Mouse (Mus musculus) 3134 (cell line): ENCODE measurements around the gene Sppl2a.
A peak's percentile ranks its signal among the peaks of the same experiment; 100 is the strongest.
"Not testable (repeated sequence)": the region's sequence is repeated elsewhere in the genome, so short reads cannot be mapped to it uniquely, and the experiment has no call there.

Experiments used
- DNase-seq: peaks from one replicate; pipeline ENCODE4 v3.0.0-alpha.2; 2011; ENCODE audit warnings: low spot score; ENCODE audit not compliant: insufficient read length; ENCODE audit errors: extremely low read depth

The Sppl2a gene

GRCm38 (mm10) chr2:126897511-126897910 lies 35.5 kb downstream of the Sppl2a start:
- DNase-seq = no peak

- DNase-seq = no peak
Measured at GRCm38 (mm10) chr2:126896941-126897340, 36.1 kb downstream of the Sppl2a start.

- no peak for DNase-seq
Measured at GRCm38 (mm10) chr2:126894245-126894644, 38.8 kb downstream of the Sppl2a start.

GRCm38 (mm10) chr2:126892316-126892715 lies 40.7 kb downstream of the Sppl2a start:
- no peak for DNase-seq

GRCm38 (mm10) chr2:126891743-126892142 lies 41.3 kb downstream of the Sppl2a start:
- no peak for DNase-seq

- DNase-seq = no peak
Measured at GRCm38 (mm10) chr2:126887141-126887540, 45.9 kb downstream of the Sppl2a start.

- no peak for DNase-seq
Measured at GRCm38 (mm10) chr2:126885871-126886270, 47.2 kb downstream of the Sppl2a start.

- not testable (repeated sequence) for DNase-seq
Measured at GRCm38 (mm10) chr2:126882711-126883110, 50.3 kb downstream of the Sppl2a start.

- no peak for DNase-seq
Measured at GRCm38 (mm10) chr2:126877991-126878390, 55.0 kb downstream of the Sppl2a start.

GRCm38 (mm10) chr2:126875871-126876796 lies 56.9 kb downstream of the Sppl2a start, which contains the start of gene Trpm7:
Gene Trpm7 (minus strand): TSS chr2:126876230.
- peak; percentile 98 for DNase-seq

GRCm38 (mm10) chr2:126875516-126875835 lies 57.6 kb downstream of the Sppl2a start:
- no peak for DNase-seq

GRCm38 (mm10) chr2:126874809-126875515 lies 58.1 kb downstream of the Sppl2a start:
- peak; percentile 31 for DNase-seq

- no peak for DNase-seq
Measured at GRCm38 (mm10) chr2:126866301-126866700, 66.7 kb downstream of the Sppl2a start.

GRCm38 (mm10) chr2:126865501-126866199 lies 67.4 kb downstream of the Sppl2a start:
- no peak for DNase-seq

GRCm38 (mm10) chr2:126865026-126865425 lies 68.0 kb downstream of the Sppl2a start:
- DNase-seq = no peak

- DNase-seq = no peak
Measured at GRCm38 (mm10) chr2:126844751-126845150, 88.3 kb downstream of the Sppl2a start.
